Mouse (Mus musculus) MEL (cell line): ENCODE data around the gene Rfxank. TPM values are rescaled to one million over a fixed set of nuclear protein-coding genes. Genes with fewer than 3 reads are reported as not detected.

ENCODE experiments used
- DNase-seq: peaks from one replicate; pipeline ENCODE4 v3.0.0; 2011; ENCODE audit warnings: low read depth, low spot score
- H3K27ac ChIP-seq: 2 replicates; pipeline ENCODE4 v1.5.1; 2012; ENCODE audit warnings: low read depth, mild to moderate bottlenecking, control low read depth, low read length, moderate library complexity; ENCODE audit not compliant: control insufficient read depth
- H3K27me3 ChIP-seq, 2 experiments: fragments of 150-350 bp in 1 of 2; sonication (generic) in 1 of 2; 2 replicates each; pipeline ENCODE4 v1.6.1; 2012; ENCODE audit warnings: low read length in 2 of 2, mild to moderate bottlenecking in 2 of 2, improper control_type of control experiment in 1 of 2, moderate library complexity in 1 of 2; ENCODE audit not compliant: insufficient read depth in 2 of 2, control insufficient read depth in 1 of 2
- H3K36me3 ChIP-seq, 2 experiments: 2 replicates each; pipeline ENCODE4 v1.6.1; 2012 to 2014; ENCODE audit warnings: low read length in 2 of 2, improper control_type of control experiment in 1 of 2, inconsistent platforms in 1 of 2, mild to moderate bottlenecking in 1 of 2; ENCODE audit not compliant: insufficient read depth in 2 of 2, control insufficient read depth in 1 of 2
- H3K4me1 ChIP-seq, 2 experiments: fragments of 150-350 bp in 1 of 2; sonication (generic) in 1 of 2; 2 replicates each; pipeline ENCODE4 v1.6.1; 2012; ENCODE audit warnings: low read length in 2 of 2, improper control_type of control experiment in 1 of 2, mild to moderate bottlenecking in 1 of 2; ENCODE audit not compliant: insufficient read depth in 2 of 2, control insufficient read depth in 1 of 2
- H3K4me3 ChIP-seq, 2 experiments: fragments of 150-350 bp in 1 of 2; sonication (generic) in 1 of 2; 2 replicates each; pipeline ENCODE4 v1.5.1; 2012; ENCODE audit warnings: low read depth in 2 of 2, low read length in 2 of 2, mild to moderate bottlenecking in 2 of 2, moderate library complexity in 2 of 2, control low read depth in 1 of 2, improper control_type of control experiment in 1 of 2; ENCODE audit not compliant: control insufficient read depth in 1 of 2, insufficient read depth in 1 of 2
- H3K79me2 ChIP-seq: 2 replicates; pipeline ENCODE4 v1.6.1; 2012; ENCODE audit warnings: mild to moderate bottlenecking, low read length, moderate library complexity; ENCODE audit not compliant: control insufficient read depth, poor library complexity, insufficient read depth
- H3K9ac ChIP-seq: 2 replicates; pipeline ENCODE4 v1.6.1; 2012; ENCODE audit warnings: low read depth, mild to moderate bottlenecking, control low read depth, low read length, moderate library complexity; ENCODE audit not compliant: control insufficient read depth, poor library complexity, severe bottlenecking
- H3K9me3 ChIP-seq: fragments of 150-350 bp; sonication (generic); replicated peaks from 2 replicates; pipeline ENCODE4 v1.6.1; 2012; ENCODE audit warnings: mild to moderate bottlenecking, low read length, improper control_type of control experiment, moderate library complexity; ENCODE audit not compliant: insufficient read depth
- BHLHE40 ChIP-seq: IDR thresholded peaks from 2 replicates; pipeline ENCODE4 v1.6.1; 2012; ENCODE audit warnings: low read depth, mild to moderate bottlenecking, inconsistent platforms, low read length, improper control_type of control experiment, borderline replicate concordance
- CHD2 ChIP-seq: IDR thresholded peaks from 2 replicates; pipeline ENCODE4 v1.6.1; 2011; ENCODE audit warnings: low read length, improper control_type of control experiment
- CTCF ChIP-seq, 3 experiments: IDR thresholded peaks in 2 of 3; conservative IDR thresholded peaks in 1 of 3; 2 replicates each; pipeline ENCODE4 v1.5.1; 2011 to 2012; ENCODE audit warnings: low read length in 3 of 3, low read depth in 2 of 3, mild to moderate bottlenecking in 2 of 3, improper control_type of control experiment in 1 of 3, inconsistent platforms in 1 of 3, mixed read lengths in 1 of 3, moderate library complexity in 1 of 3; ENCODE audit not compliant: control insufficient read depth in 1 of 3, insufficient read depth in 1 of 3, poor library complexity in 1 of 3, severe bottlenecking in 1 of 3
- ELF1 ChIP-seq: IDR thresholded peaks from 2 replicates; pipeline ENCODE4 v1.6.1; 2014; ENCODE audit warnings: low read depth, mild to moderate bottlenecking, inconsistent platforms, low read length, improper control_type of control experiment, moderate library complexity
- EP300 ChIP-seq, 2 experiments: IDR thresholded peaks; 2 replicates each; pipeline ENCODE4 v1.6.1; 2011; ENCODE audit warnings: improper control_type of control experiment in 2 of 2, low read length in 2 of 2, low read depth in 1 of 2, mild to moderate bottlenecking in 1 of 2
- ETS1 ChIP-seq: IDR thresholded peaks from 2 replicates; pipeline ENCODE4 v1.6.1; 2012; ENCODE audit warnings: low read depth, mild to moderate bottlenecking, inconsistent platforms, low read length, improper control_type of control experiment, moderate library complexity
- GABPA ChIP-seq: IDR thresholded peaks from 2 replicates; pipeline ENCODE4 v1.6.1; 2012; ENCODE audit warnings: low read depth, mild to moderate bottlenecking, inconsistent platforms, low read length, improper control_type of control experiment, moderate library complexity
- GATA1 ChIP-seq: IDR thresholded peaks from 2 replicates; pipeline ENCODE4 v1.6.1; 2011; ENCODE audit warnings: low read depth, low read length, improper control_type of control experiment
- JUND ChIP-seq: IDR thresholded peaks from 2 replicates; pipeline ENCODE4 v1.6.1; 2011; ENCODE audit warnings: low read depth, mild to moderate bottlenecking, improper control_type of control experiment, low read length
- KAT2A ChIP-seq: conservative IDR thresholded peaks from 2 replicates; pipeline ENCODE4 v1.6.1; 2012; ENCODE audit warnings: low read depth, low read length, improper control_type of control experiment, inconsistent platforms
- MAFK ChIP-seq: IDR thresholded peaks from 2 replicates; pipeline ENCODE4 v1.6.1; 2011; ENCODE audit warnings: low read depth, mild to moderate bottlenecking, low read length, improper control_type of control experiment, borderline replicate concordance
- MAX ChIP-seq: IDR thresholded peaks from 2 replicates; pipeline ENCODE4 v1.6.1; 2011; ENCODE audit warnings: low read length, improper control_type of control experiment
- MEF2A ChIP-seq: IDR thresholded peaks from 2 replicates; pipeline ENCODE4 v1.6.1; 2014; ENCODE audit warnings: low read depth, mild to moderate bottlenecking, inconsistent platforms, low read length, improper control_type of control experiment; ENCODE audit not compliant: poor library complexity, insufficient replicate concordance, severe bottlenecking; ENCODE audit errors: extremely low read depth
- MYB ChIP-seq: IDR thresholded peaks from 2 replicates; pipeline ENCODE4 v1.6.1; 2011; ENCODE audit warnings: mild to moderate bottlenecking, low read depth, low read length, improper control_type of control experiment
- MYC ChIP-seq: IDR thresholded peaks from 2 replicates; pipeline ENCODE4 v1.6.1; 2011; ENCODE audit warnings: low read depth, mild to moderate bottlenecking, low read length, improper control_type of control experiment, moderate library complexity
- NELFE ChIP-seq: IDR thresholded peaks from 2 replicates; pipeline ENCODE4 v1.6.1; 2011; ENCODE audit warnings: low read depth, low read length, improper control_type of control experiment
- NRF1 ChIP-seq: IDR thresholded peaks from 2 replicates; pipeline ENCODE4 v1.6.1; 2014; ENCODE audit warnings: low read depth, mild to moderate bottlenecking, inconsistent platforms, low read length, improper control_type of control experiment, moderate library complexity; ENCODE audit not compliant: poor library complexity, insufficient read depth, severe bottlenecking
- POLR2A ChIP-seq, 2 experiments: IDR thresholded peaks; 2 replicates each; pipeline ENCODE4 v1.6.1; 2011 to 2012; ENCODE audit warnings: low read length in 2 of 2, mild to moderate bottlenecking in 2 of 2, control low read depth in 1 of 2, improper control_type of control experiment in 1 of 2, low read depth in 1 of 2, moderate library complexity in 1 of 2; ENCODE audit not compliant: control insufficient read depth in 1 of 2, insufficient read depth in 1 of 2, poor library complexity in 1 of 2
- POLR2AphosphoS2 ChIP-seq: IDR thresholded peaks from 2 replicates; pipeline ENCODE4 v1.6.1; 2011; ENCODE audit warnings: low read length, improper control_type of control experiment
- POLR2AphosphoS5 ChIP-seq: IDR thresholded peaks from 2 replicates; pipeline ENCODE4 v1.6.1; 2012; ENCODE audit warnings: low read depth, borderline replicate concordance, mild to moderate bottlenecking, inconsistent platforms, low read length, moderate library complexity, mixed read lengths
- RAD21 ChIP-seq: IDR thresholded peaks from 2 replicates; pipeline ENCODE4 v1.6.1; 2011; ENCODE audit warnings: mild to moderate bottlenecking, low read depth, low read length, improper control_type of control experiment
- SIN3A ChIP-seq: IDR thresholded peaks from 2 replicates; pipeline ENCODE4 v1.6.1; 2012; ENCODE audit warnings: low read length, improper control_type of control experiment, inconsistent platforms
- SMC3 ChIP-seq: IDR thresholded peaks from 2 replicates; pipeline ENCODE4 v1.6.1; 2011; ENCODE audit warnings: low read depth, low read length, improper control_type of control experiment
- TAL1 ChIP-seq: IDR thresholded peaks from 2 replicates; pipeline ENCODE4 v1.6.1; 2012; ENCODE audit warnings: mild to moderate bottlenecking, inconsistent platforms, low read length, moderate library complexity, mixed read lengths
- TBP ChIP-seq: IDR thresholded peaks from 2 replicates; pipeline ENCODE4 v1.8.0; 2011; ENCODE audit warnings: low read depth, low read length, improper control_type of control experiment
- TCF12 ChIP-seq: IDR thresholded peaks from 2 replicates; pipeline ENCODE4 v1.6.1; 2014; ENCODE audit warnings: low read depth, mild to moderate bottlenecking, inconsistent platforms, low read length, improper control_type of control experiment, moderate library complexity
- UBTF ChIP-seq: IDR thresholded peaks from 2 replicates; pipeline ENCODE4 v1.6.1; 2012; ENCODE audit warnings: low read depth, mild to moderate bottlenecking, inconsistent platforms, low read length, improper control_type of control experiment, moderate library complexity, borderline replicate concordance; ENCODE audit not compliant: insufficient read depth
- USF1 ChIP-seq: IDR thresholded peaks from 2 replicates; pipeline ENCODE4 v1.6.1; 2014; ENCODE audit warnings: low read depth, mild to moderate bottlenecking, inconsistent platforms, low read length, improper control_type of control experiment, moderate library complexity
- ZC3H11A ChIP-seq: IDR thresholded peaks from 2 replicates; pipeline ENCODE4 v1.6.1; 2012; ENCODE audit warnings: low read depth, mild to moderate bottlenecking, inconsistent platforms, low read length, improper control_type of control experiment
- ZMIZ1 ChIP-seq: IDR thresholded peaks from 2 replicates; pipeline ENCODE4 v1.6.1; 2012; ENCODE audit warnings: low read depth, mild to moderate bottlenecking, inconsistent platforms, low read length, improper control_type of control experiment, moderate library complexity
- polyA plus RNA-seq, 2 experiments: library from polyadenylated mRNA; stranded (reverse) in 1 of 2; unstranded in 1 of 2; fragments of >175 nt in 1 of 2; fragments of >200 nt in 1 of 2; gene quantifications; 2 replicates each; pipeline versions ENCODE4 v1.2.1 to v1.2.4; 2012; ENCODE audit warnings: low replicate concordance in 2 of 2, low read depth in 1 of 2; ENCODE audit not compliant: insufficient read length in 2 of 2, insufficient read depth in 1 of 2, missing spikeins in 1 of 2
- total RNA-seq: library from RNA; depleted of rRNA; stranded (reverse); fragments of 300-350 nt; gene quantifications from 2 replicates; pipeline ENCODE4 v1.2.3, GENCODE M21; 2012

Gene Rfxank
- total and polyA plus RNA-seq, 3 experiments: 5.0 to 7.2 TPM; not detected in 1

DNA sequence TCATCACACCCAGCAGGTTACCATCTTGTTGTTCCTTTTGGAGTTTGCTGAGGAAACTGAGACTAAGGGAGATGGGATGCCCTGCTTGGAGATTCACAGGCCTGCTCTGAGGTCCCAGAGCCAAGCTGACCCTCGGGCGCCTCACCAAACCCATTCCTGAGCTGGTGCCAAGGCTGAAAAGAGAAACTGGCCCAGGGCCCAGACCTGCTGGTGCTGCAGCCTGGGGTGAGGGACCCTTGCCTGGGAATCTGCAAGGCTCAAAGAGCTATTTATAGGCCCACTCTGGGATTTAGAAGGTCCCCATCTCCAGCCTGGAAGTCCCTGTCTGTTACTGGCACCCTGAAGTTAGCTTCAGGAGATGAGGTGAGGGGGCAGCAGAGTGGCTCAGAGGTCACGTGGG, 10.5 kb downstream of the Rfxank start:
- Histone ChIP-seq H3K27ac (no peak overlapping the region), H3K79me2 (peaks cover 11% of the 10 kb centered on the region), H3K36me3 (peaks cover 0 to 2% of the 10 kb centered on the region in 2 experiments; a peak in 2 of 4 replicates), H3K9ac (no peak overlapping the region), H3K27me3 (peaks cover 0 to 4% of the 10 kb centered on the region in 2 experiments; a peak in 1 of 4 replicates), H3K4me3 (no peak overlapping the region), H3K4me1 (peaks cover 0 to 8% of the 10 kb centered on the region in 2 experiments; a peak in 2 of 4 replicates), H3K9me3 (no peaks in the 10 kb centered on the region)
- no peak for DNase-seq
- TF ChIP-seq NRF1 (no peak), SMC3 (no peak), POLR2A (IDR thresholded peaks at IDR 0.05; ENCODE audit: control insufficient read depth in 1 of 2, insufficient read depth in 1 of 2, low read depth in 1 of 2, low read length in 2 of 2, poor library complexity in 1 of 2) (no peak), KAT2A (no peak), USF1 (no peak), MEF2A (no peak), RAD21 (no peak), GABPA (no peak), ETS1 (no peak), GATA1 (no peak), JUND (no peak), MYC (no peak), MYB (no peak), TCF12 (no peak), CTCF (IDR thresholded peaks at IDR 0.05 in 2 of 3, conservative IDR thresholded peaks at IDR 0.05 in 1 of 3; ENCODE audit: control insufficient read depth in 1 of 3, insufficient read depth in 1 of 3, low read depth in 2 of 3, low read length in 3 of 3, poor library complexity in 1 of 3, severe bottlenecking in 1 of 3) (no peak), ZC3H11A (no peak), NELFE (no peak), CHD2 (no peak), EP300 (IDR thresholded peaks at IDR 0.05; ENCODE audit: low read depth in 1 of 2, low read length in 2 of 2) (no peak), TBP (no peak)

DNA sequence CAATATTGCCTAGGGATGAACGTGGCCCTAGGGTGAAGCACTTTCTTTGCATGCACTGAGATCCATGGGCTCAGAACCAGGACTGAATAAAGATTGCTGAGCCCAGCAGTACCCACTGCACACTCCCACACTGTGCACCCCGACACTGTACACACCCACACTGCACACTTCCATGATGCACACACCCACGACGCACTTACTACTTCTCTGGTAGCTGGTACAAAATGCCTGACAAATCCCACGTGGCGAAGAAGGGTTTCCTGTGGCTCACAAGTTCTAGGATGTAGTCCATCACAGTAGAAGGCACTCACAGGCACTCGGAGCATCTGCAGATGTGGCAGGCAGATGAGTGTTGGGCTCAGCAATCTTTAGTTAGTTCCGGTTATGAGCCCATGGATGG, 14.0 kb downstream of the Rfxank start:
- DNase-seq: no peak
- H3K4me3 ChIP-seq: no peak overlapping the region
- no peaks in the 10 kb centered on the region for H3K36me3 ChIP-seq
- no peak overlapping the region for H3K9ac ChIP-seq
- peaks cover 0 to 4% of the 10 kb centered on the region in 2 experiments; a peak in 1 of 4 replicates for H3K27me3 ChIP-seq
- H3K27ac ChIP-seq: no peak overlapping the region
- H3K4me1 ChIP-seq: no peaks in the 10 kb centered on the region
- no peak for TF ChIP-seq ZMIZ1
- no peak for TF ChIP-seq ELF1
- TF ChIP-seq UBTF: no peak
- no peak for TF ChIP-seq MAX
- TF ChIP-seq CTCF (IDR thresholded peaks at IDR 0.05 in 2 of 3, conservative IDR thresholded peaks at IDR 0.05 in 1 of 3; ENCODE audit: control insufficient read depth in 1 of 3, insufficient read depth in 1 of 3, low read depth in 2 of 3, low read length in 3 of 3, poor library complexity in 1 of 3, severe bottlenecking in 1 of 3): no peak
- TF ChIP-seq POLR2AphosphoS2: no peak
- no peak for TF ChIP-seq MAFK
- no peak for TF ChIP-seq CHD2
- TF ChIP-seq KAT2A: no peak
- TF ChIP-seq SIN3A: no peak
- no peak for TF ChIP-seq RAD21
- no peak for TF ChIP-seq TAL1
- TF ChIP-seq BHLHE40: no peak
- no peak for TF ChIP-seq NRF1
- no peak for TF ChIP-seq GABPA
- no peak for TF ChIP-seq POLR2AphosphoS5
- no peaks in the 10 kb centered on the region for H3K79me2 ChIP-seq
- no peaks in the 10 kb centered on the region for H3K9me3 ChIP-seq
